Mouse (Mus musculus) frontal cortex, postnatal 25 days (tissue): ENCODE measurements around the gene Colq.

Experiments
- DNase-seq, 2 experiments: peaks; one replicate each; pipeline ENCODE4 v3.0.0; 2022; ENCODE audit warnings: low spot score in 2 of 2

The Colq gene

DNA sequence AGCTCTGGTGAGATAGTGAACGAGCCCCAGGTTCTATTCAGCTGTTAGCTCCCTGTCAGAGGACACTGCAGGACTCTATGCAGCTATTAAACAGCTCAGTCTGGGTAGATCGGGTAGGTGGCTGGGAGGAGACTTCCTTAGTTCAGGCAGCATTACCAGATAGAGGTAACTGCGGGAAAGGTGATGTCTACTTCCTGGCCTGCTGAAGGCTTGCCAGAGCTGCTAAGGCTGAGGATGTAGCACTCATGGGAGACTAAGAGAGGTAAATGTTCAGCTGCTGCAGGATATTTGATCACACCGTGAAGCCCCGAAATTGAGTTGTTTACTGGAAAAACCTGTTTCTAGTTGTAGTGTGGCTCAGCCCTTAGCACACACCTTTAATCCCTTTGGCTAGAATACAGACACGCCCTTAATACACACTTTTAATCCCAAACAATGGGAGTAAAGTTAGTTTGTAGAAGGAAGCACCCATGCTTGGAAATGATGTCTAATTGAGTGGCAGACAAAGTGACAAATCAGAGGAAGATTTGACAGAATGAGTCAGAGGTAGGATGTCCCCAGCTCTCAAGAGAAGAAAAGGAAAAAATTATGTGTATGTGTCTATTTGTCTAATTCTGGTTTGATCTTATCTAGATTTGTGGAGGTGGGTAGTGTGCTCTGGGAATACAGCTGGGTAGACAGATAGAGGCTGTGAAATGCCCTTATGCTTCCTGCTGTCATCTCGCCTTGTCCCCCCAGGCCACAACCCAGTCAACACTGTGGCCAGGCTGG lies 65.9 kb downstream of the Colq start:
- DNase-seq: no peak

DNA sequence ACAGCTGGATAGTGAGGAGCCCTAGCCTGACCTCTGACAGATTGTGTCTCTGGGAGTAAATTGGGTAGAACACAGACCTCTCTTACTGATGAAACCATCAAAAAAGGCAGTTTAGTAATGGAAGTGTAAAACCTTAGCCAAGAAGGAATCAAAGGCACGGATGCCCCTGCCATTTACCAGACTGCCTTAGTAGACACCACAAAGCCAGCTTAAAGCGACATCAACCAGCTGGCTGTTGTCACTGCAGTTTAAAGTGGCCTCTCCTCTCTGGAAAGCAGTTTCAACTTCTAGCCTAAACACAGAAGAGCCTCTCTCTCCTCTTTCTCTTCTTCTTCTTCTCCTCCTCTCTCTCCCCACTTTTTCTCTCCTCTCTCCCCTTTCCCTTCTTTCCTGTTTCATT lies 69.8 kb downstream of the Colq start:
- no peak for DNase-seq

DNA sequence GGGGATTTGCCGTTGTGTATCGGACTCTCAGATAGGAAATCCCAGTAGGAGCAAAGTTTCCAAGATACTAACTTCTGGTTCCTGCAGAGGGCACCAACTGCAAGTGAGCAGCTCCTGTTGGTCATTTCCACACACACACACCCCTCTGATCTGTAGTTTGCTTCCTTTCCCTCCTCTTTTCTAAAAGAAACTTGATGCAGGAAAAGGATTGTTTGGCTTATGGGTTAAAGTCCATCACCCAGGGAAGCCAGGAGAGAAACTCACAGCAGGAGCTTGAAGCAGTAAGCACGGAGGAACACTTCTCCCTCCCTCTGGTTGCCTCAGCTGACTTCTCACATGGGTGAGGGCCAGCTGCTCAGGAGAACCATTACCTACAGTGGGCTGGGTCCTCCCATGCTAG lies 72.0 kb downstream of the Colq start:
- no peak for DNase-seq

DNA sequence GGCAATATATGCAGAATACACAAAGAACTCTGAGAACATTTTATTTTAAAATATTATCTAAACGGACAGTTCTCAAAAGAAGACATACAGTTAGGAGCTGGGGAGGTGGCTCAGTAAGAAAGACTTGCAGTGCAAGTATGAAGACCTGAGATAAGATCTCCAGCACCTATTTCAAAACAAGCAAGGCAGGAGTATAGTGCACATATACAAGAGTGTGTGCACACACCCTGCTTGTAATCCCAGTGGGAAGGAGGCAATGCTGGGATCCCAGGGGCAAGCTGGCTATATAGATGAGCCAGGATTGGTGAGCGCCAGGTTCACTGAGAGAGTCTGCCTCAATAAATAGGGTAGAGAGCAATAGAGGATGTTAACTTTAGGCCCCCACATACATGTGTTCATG lies 75.2 kb downstream of the Colq start:
- DNase-seq: no peak

DNA sequence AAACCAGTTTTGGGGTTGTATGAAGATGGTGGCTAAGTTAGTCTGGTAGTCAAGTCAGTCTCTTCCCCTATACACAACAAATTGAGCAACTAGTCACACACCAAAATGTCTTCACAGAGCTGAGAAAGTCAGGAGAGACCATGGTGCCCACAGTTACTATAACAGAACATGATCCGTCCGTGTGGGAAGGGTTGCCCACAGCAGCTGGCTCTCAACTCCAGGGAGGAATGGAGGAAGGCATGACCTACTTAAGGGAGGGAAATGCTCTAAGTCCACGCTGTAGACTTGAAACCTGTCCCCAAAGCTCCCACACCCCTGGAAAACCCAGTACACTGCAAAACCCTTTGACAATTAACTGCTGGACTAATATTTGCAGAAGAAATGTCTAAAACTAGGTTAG lies 80.8 kb downstream of the Colq start:
- DNase-seq: no peak

DNA sequence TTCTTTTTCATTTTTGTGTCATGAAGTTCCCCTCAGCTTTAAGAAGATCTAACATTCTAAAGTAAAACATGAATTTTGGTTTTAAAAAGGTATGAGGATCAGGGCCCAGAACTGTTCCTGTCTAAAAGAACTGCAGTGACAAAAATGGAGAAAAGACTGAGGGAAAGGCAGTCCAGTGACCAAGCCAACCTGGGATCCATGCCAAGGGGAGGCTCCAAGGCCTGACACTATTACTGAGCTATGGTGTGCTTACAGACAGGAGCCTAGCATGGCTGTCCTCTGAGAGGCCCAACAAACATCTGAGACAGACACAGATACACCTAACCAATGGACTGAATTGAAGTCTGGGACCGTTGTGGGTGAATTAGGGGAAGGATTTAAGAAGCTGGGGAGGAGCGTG lies 81.2 kb downstream of the Colq start:
- no peak for DNase-seq

DNA sequence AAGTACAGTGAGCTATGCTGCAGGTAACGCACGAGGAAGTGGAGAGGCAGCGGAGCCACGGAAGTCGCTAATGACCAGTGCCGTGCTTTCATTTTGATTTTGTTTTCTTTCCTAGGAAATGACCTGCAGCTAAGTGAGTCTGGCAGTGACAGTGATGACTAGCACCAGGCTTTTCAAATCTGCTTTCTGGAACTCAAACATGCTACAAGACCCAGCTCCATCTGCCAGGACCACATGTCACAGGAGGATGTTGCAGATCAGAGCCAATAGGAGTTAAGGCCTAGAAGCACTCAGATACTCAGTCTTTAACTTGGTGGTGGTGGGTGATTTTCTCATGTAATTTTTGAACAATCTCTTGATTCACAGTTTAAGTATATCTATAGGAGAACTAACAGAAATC lies 84.7 kb downstream of the Colq start:
- no peak for DNase-seq

DNA sequence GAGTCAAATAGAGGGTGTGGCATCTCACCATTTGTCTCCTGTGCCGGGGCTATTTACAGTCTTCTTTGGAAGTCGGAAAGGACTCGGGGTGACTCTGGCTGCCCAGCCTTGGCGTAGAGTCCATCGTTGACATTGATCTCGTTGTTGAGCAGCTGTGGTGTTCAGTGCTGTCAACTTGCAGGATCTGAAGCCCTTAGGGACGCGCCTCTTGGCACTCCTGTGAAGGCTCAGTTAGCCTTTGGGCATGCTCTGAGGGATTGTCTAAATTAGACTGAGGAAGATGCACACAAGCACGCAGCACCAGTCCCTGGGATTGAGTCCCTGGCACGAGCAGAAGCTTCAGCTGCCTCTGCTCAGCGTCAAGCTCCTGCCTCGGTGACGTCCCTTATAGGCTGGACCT lies 87.7 kb downstream of the Colq start:
- no peak for DNase-seq

DNA sequence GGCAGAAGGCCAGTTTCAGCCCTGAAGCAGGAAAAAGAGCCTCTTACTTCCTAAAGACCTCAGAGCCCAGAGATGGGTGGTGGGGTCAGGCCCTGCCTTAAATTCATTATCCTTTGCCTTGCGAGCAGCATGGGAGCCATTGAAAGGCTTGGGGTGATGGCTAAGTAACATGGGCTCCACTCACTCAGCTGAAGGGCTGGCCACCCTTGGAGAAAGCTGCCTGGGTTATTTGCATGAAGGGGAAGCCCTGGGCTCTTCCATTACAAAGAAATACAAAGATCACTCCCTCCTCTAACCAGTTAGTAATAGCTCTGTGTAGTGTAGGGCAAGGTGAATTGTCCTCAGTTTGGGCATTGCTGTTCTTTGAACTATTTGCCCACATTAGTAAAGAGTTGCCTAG lies 91.6 kb downstream of the Colq start:
- no peak for DNase-seq

DNA sequence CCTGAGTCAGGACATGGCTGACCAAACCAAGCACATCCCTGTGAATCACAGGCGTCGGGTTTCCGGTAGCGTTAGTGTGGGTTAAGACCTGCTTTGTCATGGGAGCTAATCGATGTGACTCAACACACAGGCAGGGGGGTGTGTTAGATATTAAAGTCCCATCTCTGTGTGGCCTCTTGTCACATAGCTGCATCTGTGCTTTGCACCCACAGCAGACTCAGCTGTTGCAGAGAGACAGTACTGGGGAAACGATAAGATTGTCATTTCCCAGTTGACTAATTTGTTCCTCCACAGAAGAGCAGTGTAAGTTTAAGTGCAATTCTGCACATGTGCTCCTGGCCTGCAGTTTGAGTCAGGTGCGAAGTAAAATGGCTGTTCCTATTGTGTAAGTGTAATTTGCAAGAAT lies 94.9 kb downstream of the Colq start:
- DNase-seq: no peak

DNA sequence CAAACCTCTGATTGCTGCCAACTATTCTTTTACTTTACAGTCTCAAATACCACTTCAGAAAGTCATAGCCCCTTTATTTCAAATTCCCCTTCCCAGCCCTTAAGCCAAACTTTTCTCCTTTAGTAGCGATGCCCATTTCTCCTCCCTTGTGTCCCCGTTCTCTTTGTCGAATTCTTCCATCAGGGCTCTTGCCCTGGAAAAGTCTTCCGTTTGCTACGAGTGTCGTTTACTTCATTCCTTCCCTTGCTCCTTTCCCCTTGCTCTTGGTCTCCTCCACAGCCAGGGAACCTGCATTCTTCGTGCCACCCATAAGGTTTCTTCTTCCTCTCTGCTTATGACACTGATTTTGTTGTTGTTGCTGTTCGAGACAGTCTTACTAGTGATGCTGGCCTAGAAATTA lies 95.6 kb downstream of the Colq start:
- no peak for DNase-seq

DNA sequence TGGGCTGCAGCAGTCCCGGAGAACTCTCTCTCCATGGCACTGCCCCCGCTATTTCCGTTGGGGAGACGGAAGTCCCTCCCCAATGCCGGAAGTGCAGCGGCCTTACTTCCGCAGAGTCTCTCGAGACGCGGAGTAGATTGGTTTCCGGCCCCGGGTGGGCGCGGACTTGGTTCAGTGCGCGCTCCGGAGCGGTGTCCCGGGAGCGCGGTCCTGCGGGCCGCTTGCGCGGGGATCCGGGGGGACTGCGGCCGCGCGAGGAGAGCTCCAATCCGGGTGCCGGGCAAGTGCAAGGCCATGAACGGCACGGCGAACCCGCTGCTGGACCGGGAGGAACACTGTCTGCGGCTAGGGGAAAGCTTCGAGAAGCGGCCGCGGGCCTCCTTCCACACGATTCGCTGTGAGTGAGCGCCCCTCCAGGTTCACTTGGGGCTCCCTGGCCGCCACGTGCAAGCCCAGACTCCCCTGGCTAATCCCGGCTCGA lies 96.1 kb downstream of the Colq start, which contains the start of gene Mettl6:
TSS of gene Mettl6 (minus strand) at position 66 of the 481 bp plus-strand sequence.
- DNase-seq: peak; percentile 75 to 82

DNA sequence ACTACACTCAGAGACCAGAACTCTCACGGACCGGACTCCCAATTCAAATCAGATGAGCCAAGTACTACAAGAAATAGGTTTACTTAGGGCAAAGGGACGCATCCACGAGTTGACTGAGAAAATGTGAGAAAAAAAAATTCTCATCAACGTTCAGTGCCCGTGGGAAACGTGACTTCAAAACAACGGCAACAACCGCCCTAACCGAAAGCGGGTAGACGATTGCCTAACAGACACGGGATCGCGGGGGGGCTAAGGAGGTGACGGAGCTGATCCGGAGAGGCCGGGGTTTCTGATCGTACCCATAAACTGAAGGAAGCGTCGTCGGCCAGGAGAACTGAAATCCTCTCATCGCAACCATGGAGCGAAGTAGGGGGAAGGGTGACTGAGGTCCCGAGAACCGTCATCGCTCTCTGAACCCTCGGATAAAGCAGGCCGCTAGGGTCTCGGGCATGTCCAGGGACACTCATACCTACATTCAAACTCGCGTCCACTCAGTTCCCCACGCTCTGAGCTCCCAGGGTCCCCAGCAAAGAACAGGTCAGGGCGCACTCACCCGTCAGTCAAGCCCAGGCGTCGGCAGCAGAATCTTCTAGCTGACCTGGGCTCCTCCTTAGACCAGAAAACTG lies 96.7 kb downstream of the Colq start, which contains the start of gene Eaf1:
TSS of gene Eaf1 (plus strand) at position 51 of the 626 bp plus-strand sequence.
- DNase-seq: no peak

DNA sequence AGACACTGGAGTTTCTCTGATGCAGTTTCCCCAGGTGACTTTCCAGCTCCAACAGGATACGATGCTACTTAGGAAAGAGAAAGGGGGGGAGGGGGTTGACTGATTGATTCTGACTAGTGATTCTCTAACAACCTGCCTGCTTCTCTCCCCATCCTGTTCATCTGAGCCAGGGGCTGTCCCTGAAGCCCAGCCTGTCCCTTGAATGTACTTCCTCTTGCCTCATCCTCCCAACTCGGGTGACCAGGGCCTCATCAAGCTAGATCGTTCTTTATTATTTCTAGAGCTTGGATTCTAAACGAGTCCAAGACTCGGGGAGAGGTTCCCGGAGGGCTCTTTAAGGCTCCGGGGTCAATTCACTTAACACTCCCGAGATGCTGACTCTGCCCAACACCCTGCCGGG lies 97.2 kb downstream of the Colq start:
- no peak for DNase-seq

DNA sequence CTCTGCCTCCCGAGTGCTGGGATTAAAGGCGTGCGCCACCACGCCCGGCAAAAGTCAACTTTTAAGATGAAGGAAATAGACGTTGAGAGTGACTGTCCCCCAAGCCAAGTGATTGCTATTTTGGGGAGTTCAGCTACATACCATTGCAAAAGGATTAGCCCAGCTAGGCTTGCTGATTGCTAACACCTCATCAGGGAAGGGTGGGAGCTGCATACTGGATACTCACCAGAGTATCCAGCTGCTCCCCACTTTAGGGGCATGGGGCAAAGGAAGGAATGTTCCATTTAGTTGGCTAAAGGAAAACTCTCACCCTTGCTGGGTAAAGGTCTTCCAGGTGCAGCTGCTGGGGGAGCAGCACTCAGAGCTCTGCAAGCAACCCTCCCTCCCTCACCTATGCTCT lies 103.1 kb downstream of the Colq start:
- no peak for DNase-seq

DNA sequence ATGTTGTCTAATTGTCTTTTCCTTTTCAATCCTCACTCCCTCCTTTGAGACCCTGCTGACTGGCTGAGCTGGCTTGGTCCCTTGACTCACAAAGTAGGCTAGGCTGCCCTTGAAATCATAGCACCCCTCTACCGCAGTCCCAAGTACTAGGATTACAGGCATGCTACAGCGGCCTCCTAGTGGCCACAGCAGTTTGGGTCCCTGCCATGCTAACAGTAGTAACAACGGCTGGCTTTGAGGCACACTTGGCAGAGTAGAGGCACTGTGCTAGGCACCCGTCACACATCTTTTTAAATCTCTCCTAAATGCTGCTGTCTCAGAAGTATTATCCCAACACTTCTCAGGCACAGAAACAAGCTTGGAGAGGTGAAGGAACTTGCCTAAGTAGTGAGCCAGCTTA lies 104.7 kb downstream of the Colq start:
- no peak for DNase-seq

DNA sequence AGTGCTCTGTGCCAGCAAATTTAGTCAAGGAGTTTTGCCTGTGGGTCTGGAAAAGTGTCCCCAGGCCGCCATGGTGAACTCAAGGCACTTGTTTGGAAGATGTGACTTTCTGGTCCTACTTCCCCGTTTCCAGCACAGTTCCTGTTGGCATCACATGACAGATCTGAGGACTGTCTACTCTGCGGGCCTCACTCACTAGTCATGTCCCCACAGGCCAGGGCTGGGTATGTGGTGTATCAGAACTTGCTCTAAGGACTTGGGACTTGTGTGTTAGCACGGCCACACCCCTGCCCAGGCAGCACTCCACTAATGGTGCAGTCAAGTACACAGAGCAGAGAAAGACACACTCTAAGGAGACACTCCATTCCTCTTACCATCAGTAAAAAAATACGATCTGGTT lies 108.7 kb downstream of the Colq start:
- no peak for DNase-seq

DNA sequence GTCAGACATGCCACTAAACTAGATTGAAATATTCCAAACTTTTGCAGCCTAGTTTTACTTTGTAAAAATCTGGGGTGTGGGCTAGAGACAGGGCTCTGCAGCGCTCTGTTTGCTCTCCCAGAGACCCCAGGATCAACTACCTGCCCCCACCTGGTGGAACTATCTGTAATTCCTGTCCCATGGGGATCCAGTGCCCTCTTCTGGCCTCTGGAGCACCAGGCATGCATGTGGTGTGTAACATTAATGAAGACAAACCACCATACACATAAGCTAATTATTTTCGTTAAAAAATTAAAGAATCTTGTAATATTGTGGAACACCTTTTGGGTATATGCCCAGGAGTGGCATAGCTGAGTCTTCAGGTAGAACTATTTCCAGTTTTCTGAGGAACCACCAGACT lies 117.8 kb downstream of the Colq start:
- no peak for DNase-seq
